Mouse (Mus musculus) neural tube, embryonic 11.5 days (tissue): ENCODE measurements around the gene Atp10b. TPM values are rescaled to one million over a fixed set of nuclear protein-coding genes. Genes with fewer than 3 reads are reported as not detected.
"Not testable (repeated sequence)": the region's sequence is repeated elsewhere in the genome, so short reads cannot be mapped to it uniquely, and the experiment has no call there.

Experiments
- ATAC-seq: fragments of 200-750 bp; cut with Nextera tagmentation; 2 replicates; pipeline ENCODE4 v1.8.0; 2017; ENCODE audit warnings: moderate number of reproducible peaks, mild to moderate bottlenecking, moderate TSS enrichment, moderate library complexity; ENCODE audit not compliant: insufficient read depth, low FRiP score, low TSS enrichment
- DNase-seq: peaks from one replicate; pipeline ENCODE4 v3.0.0-alpha.2; 2015; ENCODE audit warnings: low spot score
- H3K27ac ChIP-seq: fragments of 300-500 bp; sonication (generic); 2 replicates; pipeline ENCODE4 v1.5.1; 2014; ENCODE audit warnings: low read depth, mild to moderate bottlenecking, low read length
- H3K27me3 ChIP-seq: fragments of 300-500 bp; sonication (generic); 2 replicates; pipeline ENCODE4 v1.6.1; 2014; ENCODE audit warnings: mild to moderate bottlenecking, low read length, mixed read lengths; ENCODE audit not compliant: control insufficient read depth, insufficient read depth
- H3K36me3 ChIP-seq: fragments of 300-500 bp; sonication (generic); 2 replicates; pipeline ENCODE4 v1.6.1; 2014; ENCODE audit warnings: mild to moderate bottlenecking, low read length, moderate library complexity, mixed read lengths; ENCODE audit not compliant: control insufficient read depth, insufficient read depth
- H3K4me1 ChIP-seq: fragments of 300-500 bp; sonication (generic); 2 replicates; pipeline ENCODE4 v1.6.1; 2014; ENCODE audit warnings: low read length, mixed read lengths; ENCODE audit not compliant: control insufficient read depth, insufficient read depth
- H3K4me2 ChIP-seq: fragments of 300-500 bp; sonication (generic); 2 replicates; pipeline ENCODE4 v1.6.1; 2014; ENCODE audit warnings: low read depth, mild to moderate bottlenecking, moderate library complexity
- H3K4me3 ChIP-seq: fragments of 300-500 bp; sonication (generic); 2 replicates; pipeline ENCODE4 v1.5.1; 2014; ENCODE audit warnings: low read depth, low read length
- H3K9ac ChIP-seq: fragments of 300-500 bp; sonication (generic); 2 replicates; pipeline ENCODE4 v1.6.1; 2014; ENCODE audit warnings: mild to moderate bottlenecking, low read length
- H3K9me3 ChIP-seq: fragments of 300-500 bp; sonication (generic); 2 replicates; pipeline ENCODE4 v1.6.1; 2016; ENCODE audit warnings: low read length; ENCODE audit not compliant: control insufficient read depth
- WGBS: fragments of 180-500 bp; shearing (Covaris S2); extraction: QIAGEN DNeasy Blood & Tissue Kit; methylation state at CpG from one replicate; pipeline ENCODE4 v1.1.7; 2014; 5-methylcytosine and 5-hydroxymethylcytosine counted together
- polyA plus RNA-seq: library from polyadenylated mRNA; unstranded; fragments of >200 nt; fragmentation: Nextera tagmentation; extraction: Ambion mirVana; gene quantifications from 2 replicates; pipeline ENCODE4 v1.2.1, GENCODE M21; 2014

Gene Atp10b
- 0.39 and 0.68 TPM in 2 replicates for polyA plus RNA-seq

GRCm38 (mm10) chr11:43149577-43149976 lies at the start of gene Atp10b:
TSS of gene Atp10b (plus strand) at chr11:43149877.
- DNase-seq (no peak), ATAC-seq (no peak)
- no peak within 1 kb of the TSS for H3K9ac ChIP-seq
- WGBS, result 66% methylated on average over 1 of the region's 1 CpGs
- H3K4me3 ChIP-seq, result no peak within 1 kb of the TSS
- no peaks in the 10 kb centered on the region for H3K27me3 ChIP-seq
- H3K4me2 ChIP-seq, result no peak within 1 kb of the TSS
- H3K36me3 ChIP-seq, result no peaks in the 10 kb centered on the region
- no peaks in the 10 kb centered on the region for H3K9me3 ChIP-seq
- no peaks in the 10 kb centered on the region for H3K4me1 ChIP-seq
- H3K27ac ChIP-seq, result no peak within 1 kb of the TSS

GRCm38 (mm10) chr11:43101357-43101756 lies 48.3 kb upstream of the Atp10b start:
- WGBS, result 79% methylated on average over 1 of the region's 1 CpGs
- DNase-seq (no peak), ATAC-seq (no peak)

GRCm38 (mm10) chr11:43125908-43126477 lies 23.7 kb upstream of the Atp10b start:
- no peaks in the 10 kb centered on the region for H3K36me3 ChIP-seq
- H3K27ac ChIP-seq, result no peak overlapping the region
- no peaks in the 10 kb centered on the region for H3K9me3 ChIP-seq
- no peaks in the 10 kb centered on the region for H3K4me1 ChIP-seq
- DNase-seq (no peak), ATAC-seq (no peak)
- no peak overlapping the region for H3K9ac ChIP-seq
- no peak overlapping the region for H3K4me2 ChIP-seq
- no peak overlapping the region for H3K4me3 ChIP-seq
- 93% methylated on average over 4 of the region's 4 CpGs for WGBS
- no peaks in the 10 kb centered on the region for H3K27me3 ChIP-seq

More at GRCm38 (mm10) chr11:43101357-43101756, 48.3 kb upstream of the Atp10b start:
- H3K27ac ChIP-seq, result no peak overlapping the region
- no peaks in the 10 kb centered on the region for H3K36me3 ChIP-seq
- H3K9me3 ChIP-seq, result no peaks in the 10 kb centered on the region
- no peak overlapping the region for H3K4me3 ChIP-seq
- no peaks in the 10 kb centered on the region for H3K4me1 ChIP-seq
- no peak overlapping the region for H3K9ac ChIP-seq
- H3K4me2 ChIP-seq, result no peak overlapping the region
- no peaks in the 10 kb centered on the region for H3K27me3 ChIP-seq

GRCm38 (mm10) chr11:43126573-43126972 lies 23.1 kb upstream of the Atp10b start:
- ATAC-seq, H3K4me3 ChIP-seq: not testable (repeated sequence)
- 85% methylated on average over 12 of the region's 12 CpGs for WGBS

GRCm38 (mm10) chr11:43141296-43141695 lies 8.4 kb upstream of the Atp10b start:
- ATAC-seq (no peak), DNase-seq (no peak)
- no peak overlapping the region for H3K4me3 ChIP-seq
- no peak overlapping the region for H3K27ac ChIP-seq
- H3K4me2 ChIP-seq, result no peak overlapping the region
- H3K9me3 ChIP-seq, result no peaks in the 10 kb centered on the region
- no peak overlapping the region for H3K9ac ChIP-seq
- WGBS, result 94% methylated on average over 1 of the region's 1 CpGs
- no peaks in the 10 kb centered on the region for H3K27me3 ChIP-seq
- H3K4me1 ChIP-seq, result no peaks in the 10 kb centered on the region
- H3K36me3 ChIP-seq, result no peaks in the 10 kb centered on the region

More at GRCm38 (mm10) chr11:43126573-43126972, 23.1 kb upstream of the Atp10b start:
- DNase-seq, H3K4me1 ChIP-seq, H3K36me3 ChIP-seq, H3K9ac ChIP-seq, H3K27me3 ChIP-seq, H3K27ac ChIP-seq, H3K4me2 ChIP-seq, H3K9me3 ChIP-seq: not testable (repeated sequence)

- no peak for DNase-seq
- Histone ChIP-seq H3K4me1 (no peaks in the 10 kb centered on the region), H3K36me3 (no peaks in the 10 kb centered on the region), H3K9ac (no peak overlapping the region), H3K4me2 (no peak overlapping the region), H3K9me3 (no peaks in the 10 kb centered on the region), H3K27me3 (no peaks in the 10 kb centered on the region), H3K27ac (no peak overlapping the region), H3K4me3 (no peak overlapping the region)
- WGBS, result 92% methylated on average over 1 of the region's 1 CpGs
- ATAC-seq, result no peak
Measured at GRCm38 (mm10) chr11:43142811-43143210, 6.9 kb upstream of the Atp10b start.

- ATAC-seq (no peak), DNase-seq (no peak)
- Histone ChIP-seq H3K4me2 (no peak overlapping the region), H3K4me1 (no peaks in the 10 kb centered on the region), H3K27ac (no peak overlapping the region), H3K9me3 (no peaks in the 10 kb centered on the region), H3K27me3 (no peaks in the 10 kb centered on the region), H3K4me3 (no peak overlapping the region), H3K36me3 (no peaks in the 10 kb centered on the region), H3K9ac (no peak overlapping the region)
- 82% methylated on average over 1 of the region's 1 CpGs for WGBS
Measured at GRCm38 (mm10) chr11:43144178-43144577, 5.5 kb upstream of the Atp10b start.

GRCm38 (mm10) chr11:43144882-43145281 lies 4.8 kb upstream of the Atp10b start:
- WGBS, result 43% methylated on average over 2 of the region's 2 CpGs

GRCm38 (mm10) chr11:43147380-43147779 lies 2.3 kb upstream of the Atp10b start:
- 63% methylated on average over 2 of the region's 2 CpGs for WGBS
- H3K4me2 ChIP-seq, result no peak overlapping the region
- no peak overlapping the region for H3K9ac ChIP-seq
- no peak for DNase-seq
- H3K36me3 ChIP-seq, result no peaks in the 10 kb centered on the region
- no peaks in the 10 kb centered on the region for H3K4me1 ChIP-seq
- H3K27me3 ChIP-seq, result no peaks in the 10 kb centered on the region
- no peaks in the 10 kb centered on the region for H3K9me3 ChIP-seq
- no peak overlapping the region for H3K4me3 ChIP-seq
- no peak overlapping the region for H3K27ac ChIP-seq
- ATAC-seq, result no peak

More at GRCm38 (mm10) chr11:43144882-43145281, 4.8 kb upstream of the Atp10b start:
- not testable (repeated sequence) for DNase-seq, H3K4me1 ChIP-seq, H3K4me2 ChIP-seq, H3K9me3 ChIP-seq, H3K4me3 ChIP-seq, H3K27ac ChIP-seq, ATAC-seq, H3K27me3 ChIP-seq, H3K36me3 ChIP-seq, H3K9ac ChIP-seq
